Mouse (Mus musculus) lung, postnatal 4 days (tissue): ENCODE results near the gene Bricd5.

Source experiments
- DNase-seq, 2 experiments: peaks; one replicate each; pipeline ENCODE4 v3.0.0; 2021

Bricd5 gene

DNA sequence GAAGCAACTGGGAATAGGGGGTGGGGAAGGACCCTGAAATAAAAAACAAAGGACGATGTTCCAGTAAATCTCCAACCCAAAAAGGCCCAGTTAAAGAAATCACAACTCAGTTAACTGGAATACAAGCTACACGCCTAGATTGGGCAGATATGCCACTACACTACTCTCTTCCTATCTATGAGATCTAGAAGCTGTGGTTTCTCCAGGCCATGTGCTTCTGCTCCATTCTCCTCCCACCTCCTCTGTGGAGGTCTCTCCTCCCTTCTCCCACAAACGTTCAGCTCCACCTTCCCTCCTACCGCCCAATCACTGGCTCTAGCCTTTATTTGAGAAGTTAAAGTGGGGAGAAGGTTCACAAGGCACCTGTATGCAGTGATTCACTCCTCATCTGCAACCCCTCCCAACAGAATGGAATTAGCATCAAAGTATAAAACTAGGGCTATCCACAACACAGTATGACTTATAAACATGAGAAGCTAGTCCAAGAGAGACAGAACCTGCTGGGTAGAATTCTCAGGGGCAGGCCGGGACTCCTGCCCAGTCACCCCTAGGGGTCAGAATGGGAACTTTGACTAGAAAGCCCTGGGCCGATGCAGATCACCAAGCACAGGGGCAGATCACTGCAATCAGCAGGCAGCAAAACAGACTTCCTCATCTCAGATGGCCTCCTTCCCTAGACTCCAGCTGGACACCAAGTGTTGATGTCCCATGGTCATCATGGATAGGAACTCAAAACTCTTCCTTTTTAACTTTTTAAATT, 10.1 kb upstream of the Bricd5 start:
- no peak for DNase-seq

DNA sequence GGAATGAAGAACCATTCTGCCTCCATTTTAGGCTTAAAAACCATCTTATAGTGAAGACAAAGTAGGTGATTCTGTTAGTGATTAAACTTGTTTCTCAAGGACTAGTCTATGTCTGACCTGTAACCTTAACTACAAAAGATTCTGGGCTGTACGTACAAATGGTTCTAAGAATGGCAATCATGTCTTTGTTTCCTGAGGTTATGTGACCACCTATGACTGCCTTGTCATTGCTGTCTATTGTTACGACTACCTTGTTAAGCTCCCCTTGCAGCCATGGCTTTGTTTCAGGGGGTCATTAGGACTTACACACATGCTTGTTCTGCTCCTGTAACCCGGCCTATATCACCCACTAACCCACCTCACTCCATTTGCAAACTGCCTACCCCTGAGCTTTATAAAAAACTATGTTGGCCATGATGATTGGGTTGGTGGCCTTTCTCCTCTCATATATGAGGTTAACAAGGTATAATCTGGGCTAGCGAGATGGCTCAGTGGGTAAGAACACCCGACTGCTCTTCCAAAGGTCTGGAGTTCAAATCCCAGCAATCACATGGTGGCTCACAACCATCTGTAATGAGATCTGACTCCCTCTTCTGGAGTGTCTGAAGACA, 4.9 kb upstream of the Bricd5 start:
- DNase-seq: no peak

DNA sequence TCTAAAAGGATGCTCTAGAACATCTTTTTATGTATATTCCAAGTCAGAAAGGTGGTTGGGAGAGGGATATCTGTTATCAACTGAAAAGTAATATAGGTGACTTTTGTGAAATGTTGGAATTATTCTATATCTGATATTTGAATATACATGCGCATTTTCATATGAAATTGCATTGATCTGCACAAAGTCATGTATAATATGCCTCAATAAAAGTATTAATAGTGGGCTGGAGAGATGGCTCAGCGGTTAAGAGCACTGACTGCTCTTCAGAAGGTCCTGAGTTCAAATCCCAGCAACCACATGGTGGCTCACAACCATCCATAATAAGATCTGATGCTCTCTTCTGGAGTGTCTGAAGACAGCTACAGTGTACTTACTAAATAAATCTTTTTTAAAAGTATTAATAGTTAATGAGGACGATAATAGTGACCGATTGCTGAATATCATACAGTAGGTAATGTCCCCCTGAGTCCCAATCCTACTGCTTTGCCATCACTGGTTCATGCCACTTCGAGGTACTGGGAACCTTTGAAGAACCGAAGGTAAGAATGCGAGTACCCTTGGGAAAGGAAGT, 4.3 kb upstream of the Bricd5 start:
- no peak for DNase-seq

DNA sequence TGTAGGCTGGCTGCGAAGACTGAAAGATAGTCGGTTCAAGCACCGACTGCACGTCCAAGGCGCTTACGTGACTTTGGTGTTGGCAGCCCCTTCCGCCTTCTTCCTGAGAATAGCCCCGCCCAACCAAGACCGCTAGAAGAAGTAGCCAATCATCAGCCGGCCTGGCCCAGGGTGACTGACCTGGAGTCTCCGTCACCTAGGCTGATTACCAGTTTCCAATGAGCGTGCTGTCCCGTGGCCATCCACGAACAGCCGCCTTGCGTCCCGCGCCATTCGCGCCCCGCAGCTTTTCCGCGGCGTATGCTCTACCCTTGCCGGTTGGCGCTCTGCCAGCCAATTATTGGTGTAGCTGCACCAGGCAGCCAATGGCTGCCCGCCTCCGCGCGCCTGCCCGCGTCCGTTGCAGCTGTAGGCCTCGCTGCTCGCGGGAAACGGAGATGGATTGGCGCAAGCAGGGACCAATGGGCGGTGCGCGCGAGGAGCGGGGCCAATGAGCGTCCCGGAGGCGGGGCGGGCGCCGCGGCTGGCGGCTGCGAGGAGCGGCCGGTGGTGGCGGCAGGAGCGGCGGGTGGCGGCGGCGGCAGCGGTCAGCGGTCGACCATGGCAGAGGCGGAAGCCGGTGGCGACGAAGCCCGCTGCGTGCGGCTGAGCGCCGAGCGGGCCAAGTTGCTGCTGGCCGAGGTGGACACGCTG, 3.6 kb upstream of the Bricd5 start, which contains the start of the genes E4f1 and Pgp:
TSS of gene E4f1 (minus strand) at position 404 of the 693 bp plus-strand sequence.
TSS of gene Pgp (plus strand) at position 483 of the 693 bp plus-strand sequence.
- peak; percentile 98 to 99 for DNase-seq

- DNase-seq: peak; percentile 59 to 63
Measured at GRCm38 (mm10) chr17:24470701-24471527, 2.8 kb upstream of the Bricd5 start.

DNA sequence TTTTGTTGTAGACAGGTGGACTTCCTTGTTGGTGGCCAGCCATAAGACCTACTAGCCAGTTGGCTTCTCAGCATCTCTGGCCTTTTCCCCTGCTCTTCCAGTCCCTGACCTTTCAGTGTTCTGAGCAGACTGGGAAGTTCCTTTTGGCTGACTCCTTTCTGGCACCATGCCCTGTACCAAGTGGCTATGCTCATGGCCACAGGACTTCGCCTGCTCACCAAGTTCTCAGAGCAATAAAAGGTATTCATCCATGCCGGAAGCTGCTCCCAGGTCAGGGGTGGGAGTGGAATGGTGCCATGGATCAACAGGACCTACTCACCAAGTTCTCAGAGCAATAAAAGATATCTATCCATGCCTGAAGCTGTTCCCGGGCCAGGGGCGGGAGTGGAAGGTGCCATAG, 1.2 kb upstream of the Bricd5 start:
- peak in 1 of 2 experiments; percentile 49 for DNase-seq

DNA sequence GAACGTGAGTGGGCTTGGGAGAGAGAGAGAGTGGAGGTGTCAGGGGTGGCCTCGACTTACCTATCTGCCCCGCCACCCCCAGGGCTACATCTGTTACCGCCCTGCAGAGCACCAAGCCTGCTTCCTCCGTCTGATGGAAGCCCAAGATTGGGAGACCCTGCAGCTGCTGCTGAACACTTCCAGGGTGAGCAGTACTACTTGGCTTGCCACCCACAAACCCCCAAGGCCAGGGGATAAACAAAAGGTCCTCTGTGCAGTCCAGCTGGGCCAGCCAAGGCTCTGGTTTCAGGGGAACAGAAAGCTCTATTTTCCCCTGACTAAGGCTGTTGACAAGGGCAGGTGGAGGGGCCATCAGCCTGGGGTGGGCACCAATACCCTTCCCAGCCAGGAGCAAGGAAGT, 873 bp downstream of the Bricd5 start:
- DNase-seq: no peak

- no peak for DNase-seq
Measured at GRCm38 (mm10) chr17:24475586-24475985, 1.9 kb downstream of the Bricd5 start.

DNA sequence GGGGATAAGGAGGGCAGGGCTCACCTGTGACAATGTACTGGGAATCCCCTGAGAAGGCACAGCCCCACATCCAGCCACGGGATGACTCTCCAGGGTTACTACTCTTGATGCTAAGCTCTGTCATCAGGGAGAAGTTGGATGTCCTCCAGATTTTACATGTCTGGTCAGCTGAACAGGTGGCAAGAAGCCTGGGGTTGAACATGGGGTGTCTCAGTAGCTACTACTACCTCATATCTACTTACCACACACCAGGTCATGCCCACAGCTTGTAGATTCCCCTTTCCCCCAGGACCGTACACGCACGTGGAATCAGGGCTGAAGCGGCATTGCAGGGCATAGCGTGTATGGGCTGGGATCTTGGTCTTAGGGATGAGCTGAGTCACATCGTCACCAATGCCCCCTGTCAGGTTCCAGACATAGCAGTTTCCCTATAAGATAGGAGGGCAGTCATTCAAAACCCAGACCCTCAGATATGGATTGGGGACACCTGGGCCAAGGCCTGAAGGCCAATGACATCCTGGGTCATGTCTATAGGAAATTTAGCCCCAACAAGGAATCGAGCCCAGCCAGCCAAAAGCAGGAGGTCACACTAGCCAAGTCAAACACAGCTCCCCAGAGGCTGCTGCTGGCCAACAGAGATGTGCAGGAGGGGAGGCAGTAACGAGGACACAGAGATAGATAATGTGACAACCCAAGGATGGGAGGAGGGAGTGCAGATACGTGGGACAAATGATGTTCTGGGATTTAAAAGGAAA, 2.5 kb downstream of the Bricd5 start:
- no peak for DNase-seq

DNA sequence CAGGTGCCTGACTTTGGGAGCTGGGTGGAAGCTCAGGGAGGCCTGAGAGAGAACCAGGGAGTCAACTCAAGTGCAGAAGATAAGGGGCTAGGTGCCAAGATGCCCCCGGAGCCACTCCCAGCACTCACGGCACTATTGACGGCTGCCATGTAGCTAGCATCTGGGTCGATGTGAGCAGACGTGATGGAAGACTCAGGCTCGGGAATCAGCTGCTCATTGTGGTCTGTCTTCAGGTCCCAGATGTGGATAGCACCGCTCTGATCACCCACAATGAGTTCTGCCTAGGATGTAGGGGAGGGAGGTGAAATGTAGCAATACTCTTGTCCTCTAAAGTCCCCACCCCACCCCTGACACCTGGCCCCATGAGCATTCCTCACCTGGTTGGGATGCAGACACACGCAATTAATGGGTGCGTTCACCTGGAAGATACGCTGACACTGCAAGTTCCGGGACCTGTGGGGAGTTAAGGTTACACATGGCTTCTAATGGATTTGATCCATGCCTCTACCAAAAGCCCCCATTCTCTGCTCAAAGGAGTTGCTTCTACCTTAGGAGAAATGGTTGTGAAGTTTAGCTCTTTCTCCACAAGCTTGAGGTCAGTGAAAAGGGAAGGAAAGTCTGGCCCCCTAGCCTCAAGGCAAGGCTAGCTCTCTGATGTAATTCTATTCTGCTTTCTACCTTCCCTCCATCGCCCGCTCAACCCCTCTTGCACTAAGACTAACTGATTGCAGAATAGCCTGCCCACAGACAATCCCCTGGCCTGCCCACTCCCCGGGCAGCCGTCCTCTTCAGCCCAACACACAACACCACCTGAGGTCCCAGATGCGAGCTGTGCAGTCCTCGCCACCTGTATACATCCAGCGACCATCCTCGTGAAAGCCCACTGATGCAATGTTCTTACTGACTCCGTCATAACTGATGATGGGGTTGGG, 3.6 kb downstream of the Bricd5 start:
- DNase-seq: no peak

GRCm38 (mm10) chr17:24477985-24478600, 4.4 kb downstream of the Bricd5 start:
- no peak for DNase-seq

GRCm38 (mm10) chr17:24478663-24479380, 5.1 kb downstream of the Bricd5 start, which contains the start of gene Mlst8:
Mlst8 (minus strand) TSS chr17:24479078.
- peak; percentile 96 to 99 for DNase-seq

DNA sequence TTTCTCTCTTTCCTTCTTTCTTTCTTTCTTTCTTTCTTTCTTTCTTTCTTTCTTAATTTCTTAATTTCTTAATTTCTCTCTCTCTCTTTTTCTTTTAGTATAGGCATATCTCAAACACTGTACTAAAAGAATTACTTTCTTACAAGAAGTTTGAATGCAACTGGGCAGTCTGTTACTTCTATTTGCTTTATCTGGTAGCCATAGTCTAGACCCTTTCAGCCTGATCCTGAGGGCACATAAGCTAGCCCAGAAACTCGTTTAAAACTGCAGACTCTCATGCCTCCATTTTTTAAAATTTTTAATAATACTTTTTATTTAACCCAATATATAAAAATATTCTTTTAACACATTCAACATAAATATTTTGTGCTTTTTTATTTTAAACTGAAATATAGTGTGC, 5.7 kb downstream of the Bricd5 start:
- no peak for DNase-seq

DNA sequence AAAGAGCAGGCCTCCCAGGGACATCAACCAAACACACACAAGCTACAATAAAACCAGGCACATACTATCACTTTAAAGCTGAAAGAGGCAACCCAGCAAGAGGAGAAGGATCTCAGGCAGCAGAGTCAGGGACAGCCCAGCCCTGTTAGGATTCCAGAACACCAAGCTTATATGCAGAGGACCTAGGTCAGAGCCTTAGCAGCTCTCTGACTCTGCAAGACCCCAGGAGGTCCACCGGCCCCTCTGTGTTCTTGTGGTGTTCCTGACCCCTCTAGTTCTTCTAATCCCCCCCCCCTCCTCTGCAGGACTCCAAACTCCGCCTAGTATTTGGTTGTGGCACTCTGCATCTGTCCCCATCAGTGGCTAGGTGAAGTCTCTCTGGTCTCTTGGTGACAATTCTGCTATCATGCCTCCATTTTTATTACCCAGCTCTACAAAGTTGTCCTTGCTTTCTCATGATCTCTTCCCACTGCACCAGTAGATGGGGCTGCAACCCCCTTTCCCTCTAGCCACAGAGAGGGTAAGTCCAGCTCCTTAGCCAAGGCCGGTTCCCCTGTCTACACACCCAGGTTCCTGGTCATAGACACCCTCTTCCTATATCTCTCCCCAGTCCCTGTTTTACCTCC, 6.6 kb downstream of the Bricd5 start:
- DNase-seq: peak in 1 of 2 experiments; percentile 23

- DNase-seq: no peak
Measured at GRCm38 (mm10) chr17:24481027-24481815, 7.5 kb downstream of the Bricd5 start.

- no peak for DNase-seq
Measured at GRCm38 (mm10) chr17:24483495-24483894, 9.8 kb downstream of the Bricd5 start.

DNA sequence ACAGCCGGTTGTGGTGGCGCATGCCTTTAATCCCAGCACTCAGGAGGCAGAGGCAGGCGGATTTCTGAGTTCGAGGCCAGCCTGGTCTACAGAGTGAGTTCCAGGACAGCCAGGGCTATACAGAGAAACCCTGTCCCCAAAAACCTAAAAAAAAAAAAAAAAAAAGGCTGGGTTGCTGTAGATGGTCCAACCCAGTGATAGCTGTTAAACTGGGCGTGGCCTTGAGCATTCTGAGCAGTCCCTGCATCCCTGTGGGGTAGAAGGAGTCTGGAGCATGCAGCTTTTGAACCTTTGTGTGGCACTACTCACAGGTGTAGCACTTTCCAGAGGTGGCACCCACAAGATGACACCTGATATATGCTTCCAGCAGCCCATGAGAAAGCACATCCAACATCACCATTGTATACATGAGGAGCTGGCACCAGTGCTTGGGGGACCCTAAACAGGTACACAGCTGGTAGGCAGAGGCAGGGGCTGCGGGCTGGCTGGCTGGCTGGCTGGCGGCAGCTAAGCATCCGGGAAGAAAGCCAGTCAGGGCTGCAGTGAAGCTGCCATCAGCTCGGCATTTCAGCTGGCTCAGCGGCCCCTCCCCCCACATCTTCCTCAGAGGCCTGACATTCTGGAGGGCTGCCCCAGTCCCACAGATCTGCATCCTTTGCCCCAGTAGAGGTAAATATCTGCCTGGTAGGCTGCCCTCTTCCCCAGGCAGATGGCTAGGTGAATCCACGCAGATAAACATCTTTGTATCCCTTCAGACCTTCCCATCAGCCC, 11.6 kb downstream of the Bricd5 start:
- peak in 1 of 2 experiments; percentile 53 for DNase-seq
